Mouse (Mus musculus) urinary bladder, adult 18-20 months (tissue): ENCODE data around the gene Men1.
"Not testable (repeated sequence)": the region's sequence is repeated elsewhere in the genome, so short reads cannot be mapped to it uniquely, and the experiment has no call there.

Experiments used
- DNase-seq, 2 experiments: peaks; one replicate each; pipeline ENCODE4 v3.0.0; 2022; ENCODE audit warnings: low spot score in 2 of 2, mixed read lengths in 2 of 2

The Men1 gene

GRCm38 (mm10) chr19:6304787-6305516, 29.8 kb upstream of the Men1 start:
- peak; percentile 85 to 87 for DNase-seq

- no peak for DNase-seq
Observed at GRCm38 (mm10) chr19:6305517-6306115, 29.2 kb upstream of the Men1 start.

- DNase-seq, result peak; percentile 87 to 90
Observed at GRCm38 (mm10) chr19:6306137-6306551, 28.6 kb upstream of the Men1 start, which contains the start of gene Cdc42bpg. Gene Cdc42bpg (plus strand): TSS chr19:6306456.

- peak; percentile 72 to 81 for DNase-seq
Observed at GRCm38 (mm10) chr19:6306586-6306985, 28.2 kb upstream of the Men1 start.

- DNase-seq, result peak; percentile 73 to 78
Observed at GRCm38 (mm10) chr19:6307733-6308531, 26.8 kb upstream of the Men1 start.

GRCm38 (mm10) chr19:6310181-6310580, 24.6 kb upstream of the Men1 start:
- DNase-seq, result no peak

- DNase-seq, result not testable (repeated sequence)
Observed at GRCm38 (mm10) chr19:6311783-6312182, 23.0 kb upstream of the Men1 start.

GRCm38 (mm10) chr19:6313796-6314195, 21.0 kb upstream of the Men1 start:
- no peak for DNase-seq

GRCm38 (mm10) chr19:6314513-6314912, 20.3 kb upstream of the Men1 start:
- no peak for DNase-seq

GRCm38 (mm10) chr19:6315573-6315972, 19.2 kb upstream of the Men1 start:
- DNase-seq, result no peak

GRCm38 (mm10) chr19:6318145-6318544, 16.6 kb upstream of the Men1 start:
- DNase-seq, result no peak

- peak in 1 of 2 experiments; percentile 55 for DNase-seq
Observed at GRCm38 (mm10) chr19:6321358-6321757, 13.4 kb upstream of the Men1 start.

GRCm38 (mm10) chr19:6321786-6322621, 12.8 kb upstream of the Men1 start:
- DNase-seq, result peak; percentile 60 to 67

GRCm38 (mm10) chr19:6324751-6325150, 10.0 kb upstream of the Men1 start:
- no peak for DNase-seq

- no peak for DNase-seq
Observed at GRCm38 (mm10) chr19:6331178-6331577, 3.6 kb upstream of the Men1 start.

- peak; percentile 45 to 46 for DNase-seq
Observed at GRCm38 (mm10) chr19:6331719-6332516, 2.9 kb upstream of the Men1 start.

GRCm38 (mm10) chr19:6333761-6334595, 801 bp upstream of the Men1 start:
- DNase-seq, result no peak

GRCm38 (mm10) chr19:6335458-6335827, 664 bp downstream of the Men1 start:
- DNase-seq, result peak in 1 of 2 experiments; percentile 41

GRCm38 (mm10) chr19:6336920-6337319, 2.1 kb downstream of the Men1 start:
- DNase-seq, result no peak

- DNase-seq, result no peak
Observed at GRCm38 (mm10) chr19:6338171-6338570, 3.4 kb downstream of the Men1 start.
